ENCODE assay signal across 8 mouse cellular contexts in the genomic region with DNA sequence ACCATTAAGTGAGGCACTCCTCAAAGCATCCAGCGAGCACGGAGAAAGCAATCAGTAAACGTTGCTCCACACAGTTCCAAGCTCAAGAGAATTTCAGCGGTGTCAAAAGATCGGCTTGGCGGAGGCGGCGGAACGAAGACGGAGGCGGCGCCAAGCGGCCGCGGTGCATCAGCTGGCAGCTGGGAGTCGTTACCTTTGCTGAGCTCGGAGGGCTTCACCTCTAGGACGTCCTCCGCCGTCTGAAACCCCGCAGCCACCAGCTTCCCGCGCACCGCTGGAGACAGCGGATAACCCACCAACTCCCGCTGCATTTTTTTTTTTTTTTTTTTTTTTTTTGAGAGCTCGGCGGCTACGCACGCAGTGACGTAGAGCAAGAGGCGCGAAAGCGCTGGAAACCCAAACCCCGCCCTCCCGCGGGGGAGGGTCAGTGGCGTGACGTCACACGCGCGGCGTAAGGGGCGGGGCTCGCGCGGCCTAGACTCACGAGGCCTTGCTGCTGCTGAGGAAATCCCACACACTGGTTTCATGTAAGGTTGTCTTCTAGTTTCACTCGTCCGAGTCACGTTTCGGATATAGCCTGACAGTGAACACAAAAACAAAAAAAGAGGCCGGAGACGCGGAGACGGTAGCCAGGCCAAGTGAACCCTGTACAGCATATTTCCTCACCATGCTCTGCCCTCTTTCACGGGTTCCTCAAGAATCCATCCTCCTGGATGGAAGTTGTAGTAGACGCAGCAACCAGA. TPM values are rescaled to one million over a fixed set of nuclear protein-coding genes. Genes with fewer than 3 reads are reported as not detected.
DNase-seq lines count a peak whose midpoint lies in the region; ATAC-seq lines count a peak whose summit lies in the region.

No protein-coding gene starts in this region.

- peak overlapping the region; percentile 97 for H3K27ac ChIP-seq in hindbrain, embryonic 13.5 days

- H3K9ac ChIP-seq in hindbrain, embryonic 13.5 days = peak overlapping the region; percentile 84

- no peaks in the 10 kb centered on the region for H3K9me3 ChIP-seq in hindbrain, embryonic 13.5 days

- no peaks in the 10 kb centered on the region for H3K27me3 ChIP-seq in hindbrain, embryonic 13.5 days

- 2% methylated on average over 58 of the region's 58 CpGs for WGBS in hindbrain, embryonic 13.5 days

- ATAC-seq in hindbrain, embryonic 13.5 days (ENCODE audit: low FRiP score) = peak; percentile 89

- no peaks in the 10 kb centered on the region for H3K36me3 ChIP-seq in hindbrain, embryonic 13.5 days

- peak overlapping the region; percentile 64 for H3K4me2 ChIP-seq in hindbrain, embryonic 13.5 days

- H3K4me1 ChIP-seq in hindbrain, embryonic 13.5 days (replicated peaks) = peaks cover 9% of the 10 kb centered on the region

- DNase-seq in Muller cell, postnatal 12 days (ENCODE audit: inconsistent ontology term) = peak; percentile 97
- DNase-seq in cerebellum, adult 9-11 months = peak; percentile 97
- DNase-seq in frontal cortex, postnatal 10 days (ENCODE audit: low spot score in 2 of 2) = peak; percentile 92 to 95
- peak; percentile 93 to 94 for DNase-seq in layer of hippocampus, postnatal 25 days (ENCODE audit: extremely low spot score in 1 of 2, low spot score in 1 of 2)
- DNase-seq in lung, postnatal 25 days (ENCODE audit: low spot score) = peak; percentile 96
- peak; percentile 97 for DNase-seq in retina, embryonic 14.5 days (ENCODE audit: low spot score)
- peak; percentile 99 for DNase-seq in thymus, postnatal 4 days

- peak overlapping the region; percentile 60 for H3K4me3 ChIP-seq in hindbrain, embryonic 13.5 days

RNA-seq across cellular contexts. Expression of gene Rad51c, which starts 0.5 kb away (rescaled TPM):
- polyA plus RNA-seq in hindbrain, embryonic 13.5 days (2015; fragmentation: Nextera tagmentation; extraction: Ambion mirVana) = 5.1 and 6.2 TPM in 2 replicates
- total RNA-seq in layer of hippocampus, postnatal 25 days (2021) = 1 to 10 TPM; 3.5 to 4.4 TPM

RNA-seq across cellular contexts. Expression of gene Tex14, which starts 0.6 kb away (rescaled TPM):
- polyA plus RNA-seq in hindbrain, embryonic 13.5 days (2015; fragmentation: Nextera tagmentation; extraction: Ambion mirVana) = 1.00 and 1.0 TPM in 2 replicates
- total RNA-seq in layer of hippocampus, postnatal 25 days (2021) = under 1 TPM; 0.37 to 0.82 TPM

RNA-seq across cellular contexts. Expression of gene Ppm1e, which starts 45.5 kb away (rescaled TPM):
- polyA plus RNA-seq in hindbrain, embryonic 13.5 days (2015; fragmentation: Nextera tagmentation; extraction: Ambion mirVana) = 22.6 and 22.9 TPM in 2 replicates
- total RNA-seq in layer of hippocampus, postnatal 25 days (2021) = 100 to 1,000 TPM; 265 to 273 TPM

Comparison
In these comparisons a context has a peak if more than half of its experiments do, and no peak if none do; other contexts are left out.
1. Peak in every context shown above with its lines: DNase-seq, ATAC-seq, H3K4me3 ChIP-seq and H3K27ac ChIP-seq.